Mouse (Mus musculus) right cerebral cortex, adult 18-20 months (tissue): ENCODE data around the gene Kat5.

Experiments used
- DNase-seq: peaks from one replicate; pipeline ENCODE4 v3.0.0; 2022; ENCODE audit warnings: mixed read lengths

Kat5 gene

GRCm38 (mm10) chr19:5609547-5610404 lies at the start of gene Kat5:
Gene Kat5 (minus strand): TSS chr19:5610237.
- peak; percentile 92 for DNase-seq

- no peak for DNase-seq
Observed at GRCm38 (mm10) chr19:5654720-5655298, 44.8 kb upstream of the Kat5 start.

DNA sequence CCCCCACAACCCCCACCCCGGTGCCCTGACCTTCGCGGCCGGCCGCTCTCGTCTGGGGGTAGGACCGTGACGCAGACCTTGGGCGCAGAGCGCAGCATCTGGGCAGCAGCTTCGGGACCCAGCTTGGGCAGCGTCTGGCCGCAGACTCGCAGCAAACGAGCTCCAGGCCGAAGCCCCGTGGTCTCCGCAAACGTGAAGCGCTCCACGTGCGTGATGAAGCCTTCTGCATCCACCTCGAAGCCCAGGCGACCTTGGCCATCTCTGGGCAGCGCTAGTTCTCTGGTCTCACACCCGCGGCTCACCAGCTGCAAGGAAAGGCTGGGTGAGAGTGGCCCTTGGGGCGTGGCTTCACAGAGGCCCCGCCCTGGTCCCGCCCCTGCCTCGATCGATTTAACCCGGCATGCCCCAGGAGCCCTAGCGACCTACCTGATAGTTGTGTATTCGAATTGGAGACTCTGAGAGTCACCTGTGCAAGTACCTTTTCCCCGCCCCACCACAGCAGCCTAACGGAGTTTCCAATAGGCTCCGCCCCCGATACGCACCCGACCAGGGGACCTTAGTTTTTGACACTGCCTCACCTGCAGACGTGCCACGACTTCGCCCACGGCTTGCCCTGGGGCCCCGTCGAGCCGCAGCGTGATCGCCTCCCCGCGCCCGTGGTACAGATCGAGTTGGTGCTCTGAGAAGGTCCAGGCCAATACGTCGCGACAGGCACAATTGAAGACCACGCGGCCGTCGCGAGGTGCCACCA lies 44.1 kb upstream of the Kat5 start:
- no peak for DNase-seq

- DNase-seq: no peak
Observed at GRCm38 (mm10) chr19:5652570-5652969, 42.5 kb upstream of the Kat5 start.

- no peak for DNase-seq
Observed at GRCm38 (mm10) chr19:5651502-5652274, 41.7 kb upstream of the Kat5 start.

GRCm38 (mm10) chr19:5649298-5649741 lies 39.3 kb upstream of the Kat5 start:
- no peak for DNase-seq

GRCm38 (mm10) chr19:5648401-5649297 lies 38.6 kb upstream of the Kat5 start:
- peak; percentile 82 for DNase-seq

DNA sequence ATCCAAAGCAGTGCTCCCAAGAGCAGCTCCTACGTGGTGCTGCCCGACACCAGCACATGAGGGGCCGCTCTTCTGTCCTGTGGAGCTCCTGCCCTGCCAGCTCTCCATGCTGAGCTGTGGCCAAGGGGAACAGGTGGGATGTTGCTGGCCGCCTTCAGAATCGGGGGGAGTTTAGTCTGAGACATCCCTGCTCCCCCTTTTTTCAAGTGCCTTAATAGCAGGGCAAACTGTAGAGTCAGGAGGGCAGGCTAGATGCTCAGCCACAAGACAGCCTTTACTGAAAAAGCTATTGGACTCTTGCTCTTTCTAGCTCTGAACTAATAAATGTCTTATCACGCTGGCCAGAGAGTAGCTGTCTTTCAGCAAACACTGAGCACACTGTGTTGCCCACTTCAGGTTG lies 37.8 kb upstream of the Kat5 start:
- no peak for DNase-seq

GRCm38 (mm10) chr19:5646731-5647330 lies 36.8 kb upstream of the Kat5 start:
- DNase-seq: no peak

DNA sequence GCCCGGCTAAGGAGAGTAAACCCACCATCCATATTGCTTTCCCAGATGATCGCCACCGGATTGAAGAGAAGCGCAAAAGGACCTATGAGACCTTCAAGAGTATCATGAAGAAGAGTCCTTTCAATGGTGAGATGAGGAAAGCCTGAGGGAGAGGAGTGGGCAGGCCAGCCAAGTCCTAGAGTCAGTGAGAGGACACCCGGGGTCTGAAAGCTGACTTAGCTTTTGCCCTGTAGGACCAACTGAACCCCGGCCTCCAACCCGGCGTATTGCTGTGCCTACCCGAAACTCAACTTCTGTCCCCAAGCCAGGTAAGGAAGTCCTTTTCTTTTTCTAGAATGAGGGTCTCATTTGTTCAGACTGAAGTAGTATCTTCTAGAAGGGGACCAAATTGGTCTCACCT lies 35.2 kb upstream of the Kat5 start:
- no peak for DNase-seq

GRCm38 (mm10) chr19:5641641-5642040 lies 31.6 kb upstream of the Kat5 start:
- DNase-seq: no peak

DNA sequence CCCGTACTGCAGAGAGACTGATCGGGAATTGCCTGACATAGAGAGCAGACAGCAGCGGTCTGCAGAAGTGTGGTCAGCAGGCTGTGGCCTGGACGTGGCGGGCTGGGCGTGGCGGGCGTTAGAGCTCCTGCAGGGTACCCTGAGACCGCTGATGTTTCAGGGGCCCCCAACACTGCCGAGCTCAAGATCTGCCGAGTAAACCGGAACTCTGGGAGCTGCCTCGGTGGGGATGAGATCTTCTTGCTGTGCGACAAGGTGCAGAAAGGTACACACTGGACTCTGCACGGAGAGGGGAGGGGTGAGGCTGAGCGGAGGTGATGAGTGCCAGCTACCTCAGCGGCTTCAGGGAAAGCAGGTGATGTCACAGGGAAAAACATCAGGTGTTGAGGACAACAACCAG lies 31.0 kb upstream of the Kat5 start:
- no peak for DNase-seq

DNA sequence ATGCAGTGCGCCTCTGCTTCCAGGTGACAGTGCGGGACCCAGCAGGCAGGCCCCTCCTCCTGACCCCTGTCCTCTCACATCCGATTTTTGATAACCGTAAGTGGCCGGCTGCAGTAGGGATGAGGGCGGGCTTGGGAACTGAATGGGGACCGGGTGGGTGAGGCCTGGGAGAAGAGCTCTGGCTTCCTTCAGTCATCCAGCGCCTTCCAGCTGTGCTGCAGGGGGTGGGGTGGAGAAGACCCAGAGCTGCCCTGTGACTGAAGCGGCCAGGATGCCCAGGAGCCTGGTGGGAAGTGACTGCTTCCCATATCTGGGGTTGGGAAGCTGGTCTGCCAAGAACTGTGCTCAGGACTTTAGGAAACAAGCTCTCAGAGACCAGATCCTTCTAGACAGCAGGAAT lies 30.3 kb upstream of the Kat5 start:
- no peak for DNase-seq

- no peak for DNase-seq
Observed at GRCm38 (mm10) chr19:5638416-5639005, 28.5 kb upstream of the Kat5 start.

- DNase-seq: peak; percentile 90
Observed at GRCm38 (mm10) chr19:5637069-5638047, 27.3 kb upstream of the Kat5 start, which contains the start of gene Rela. Gene Rela (plus strand): TSS chr19:5637483.

DNA sequence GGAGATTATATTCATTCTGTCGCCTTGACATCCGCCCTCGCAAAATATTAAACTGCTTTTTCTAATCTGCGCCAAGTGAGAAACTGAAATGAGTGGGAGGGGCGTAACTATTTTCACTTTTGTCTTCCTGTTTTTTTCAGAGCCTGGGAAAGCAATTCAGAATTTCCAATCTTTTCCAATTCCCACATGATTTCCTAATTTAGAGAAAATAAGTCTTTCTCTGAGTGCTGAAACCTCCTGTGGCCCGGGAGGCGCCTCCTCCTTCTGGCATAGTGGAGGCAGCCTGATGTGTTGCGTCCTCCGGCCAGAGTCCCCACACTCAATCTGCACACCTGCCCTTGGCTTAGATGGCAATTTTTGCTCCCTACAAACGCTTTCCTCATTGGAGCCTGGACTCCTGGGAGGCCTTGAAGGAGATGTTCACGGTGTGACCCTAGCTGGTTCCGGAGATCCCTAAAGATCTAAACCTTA lies 26.6 kb upstream of the Kat5 start:
- DNase-seq: no peak

DNA sequence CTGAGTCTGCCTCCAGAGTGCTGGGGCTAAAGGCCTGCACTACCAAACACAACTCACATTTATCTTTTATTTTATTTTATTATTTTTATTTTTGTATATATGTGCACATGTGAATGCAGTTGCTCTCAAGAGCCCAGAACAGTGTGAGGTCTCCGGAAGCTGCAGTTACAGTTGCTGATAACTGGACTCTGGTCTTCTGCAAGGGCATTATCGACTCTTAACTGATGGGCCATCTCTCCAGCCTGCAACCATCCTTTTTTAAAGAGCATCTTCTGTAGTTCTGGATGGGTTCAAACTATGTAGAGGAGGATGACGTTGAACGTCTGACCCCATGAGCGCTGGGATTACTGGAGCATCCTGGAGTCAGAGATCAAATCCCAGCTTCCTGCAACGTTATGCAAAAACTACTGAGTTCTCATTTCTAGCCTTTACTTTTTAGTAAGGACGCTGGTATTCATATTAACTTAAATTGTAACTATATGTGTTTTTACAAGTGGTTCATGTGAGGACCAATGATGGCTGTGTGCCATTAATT lies 26.1 kb upstream of the Kat5 start:
- no peak for DNase-seq

DNA sequence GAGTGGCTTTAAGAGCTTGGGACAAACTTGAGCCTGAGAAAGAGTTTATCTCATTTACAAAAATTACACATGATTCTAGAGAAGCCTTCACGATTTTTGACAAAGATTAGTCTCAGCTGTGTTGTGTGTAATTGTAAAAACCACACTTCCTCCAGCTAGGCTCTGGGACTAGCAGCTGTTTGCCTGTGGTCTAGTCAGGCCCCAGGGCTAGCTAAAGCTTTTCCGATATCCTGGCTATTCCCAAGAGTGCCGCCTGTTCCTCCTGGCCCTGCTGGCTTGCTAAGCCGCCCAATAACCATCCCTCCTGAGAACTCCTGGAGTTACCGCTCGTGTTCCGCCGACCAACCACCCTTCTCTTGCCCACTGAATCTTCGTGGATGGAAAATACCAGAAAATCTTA lies 22.1 kb upstream of the Kat5 start:
- no peak for DNase-seq

DNA sequence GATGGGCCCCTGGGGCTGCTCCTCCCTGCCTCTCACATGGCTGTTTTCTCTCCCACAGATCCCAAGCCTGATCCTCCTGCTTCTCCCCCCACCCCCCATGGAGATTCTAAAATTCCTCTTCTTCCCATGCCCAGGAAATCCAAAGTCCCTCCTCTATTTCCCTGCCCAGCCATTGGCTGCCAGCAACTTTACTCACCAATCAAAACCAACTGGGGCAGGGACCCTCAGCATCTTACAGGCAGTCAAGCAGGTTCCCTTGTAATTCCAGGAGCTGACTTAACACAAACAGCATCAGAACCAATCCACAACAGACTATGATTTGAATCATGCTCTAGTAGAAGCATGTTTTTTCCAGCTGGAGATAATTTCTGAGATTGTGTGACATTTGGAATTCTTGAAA lies 19.9 kb upstream of the Kat5 start:
- no peak for DNase-seq
